Mouse (Mus musculus) heart, embryonic 11.5 days (tissue): ENCODE results near the gene Hnf1a. TPM values are rescaled to one million over a fixed set of nuclear protein-coding genes. Genes with fewer than 3 reads are reported as not detected.

Source experiments
- ATAC-seq: fragments of 200-750 bp; cut with Nextera tagmentation; replicated peaks from 2 replicates; pipeline ENCODE4 v1.8.0; 2017; ENCODE audit warnings: moderate library complexity; ENCODE audit not compliant: insufficient number of reproducible peaks, low FRiP score, low TSS enrichment
- H3K27ac ChIP-seq: fragments of 300-500 bp; sonication (generic); 2 replicates; pipeline ENCODE4 v1.5.1; 2014; ENCODE audit warnings: mild to moderate bottlenecking, low read depth, low read length
- H3K27me3 ChIP-seq: fragments of 300-500 bp; sonication (generic); 2 replicates; pipeline ENCODE4 v1.6.1; 2014; ENCODE audit warnings: mild to moderate bottlenecking, low read length, mixed read lengths; ENCODE audit not compliant: control insufficient read depth, insufficient read depth
- H3K36me3 ChIP-seq: fragments of 300-500 bp; sonication (generic); 2 replicates; pipeline ENCODE4 v1.6.1; 2014; ENCODE audit warnings: mild to moderate bottlenecking, low read length, moderate library complexity, mixed read lengths; ENCODE audit not compliant: control insufficient read depth, insufficient read depth
- H3K4me1 ChIP-seq: fragments of 300-500 bp; sonication (generic); 2 replicates; pipeline ENCODE4 v1.6.1; 2014; ENCODE audit warnings: low read length; ENCODE audit not compliant: control insufficient read depth, insufficient read depth
- H3K4me2 ChIP-seq: fragments of 300-500 bp; sonication (generic); 2 replicates; pipeline ENCODE4 v1.6.1; 2014; ENCODE audit warnings: mild to moderate bottlenecking, moderate library complexity
- H3K4me3 ChIP-seq: fragments of 300-500 bp; sonication (generic); 2 replicates; pipeline ENCODE4 v1.5.1; 2014; ENCODE audit warnings: low read depth, low read length
- H3K9ac ChIP-seq: fragments of 300-500 bp; sonication (generic); 2 replicates; pipeline ENCODE4 v1.6.1; 2014; ENCODE audit warnings: mild to moderate bottlenecking, low read depth, low read length, moderate library complexity
- H3K9me3 ChIP-seq: fragments of 300-500 bp; sonication (generic); replicated peaks from 2 replicates; pipeline ENCODE4 v1.6.1; 2016; ENCODE audit warnings: low read length; ENCODE audit not compliant: control insufficient read depth
- WGBS: fragments of 180-500 bp; shearing (Covaris S2); extraction: QIAGEN DNeasy Blood & Tissue Kit; methylation state at CpG from one replicate; pipeline ENCODE4 v1.1.7; 2014; ENCODE audit not compliant: insufficient replicate concordance; 5-methylcytosine and 5-hydroxymethylcytosine counted together
- polyA plus RNA-seq: library from polyadenylated mRNA; unstranded; fragments of >200 nt; fragmentation: Nextera tagmentation; extraction: Ambion mirVana; gene quantifications from 2 replicates; pipeline ENCODE4 v1.2.1, GENCODE M21; 2014

Gene Hnf1a
- polyA plus RNA-seq, 1 experiment from 2014 or later: not detected

DNA sequence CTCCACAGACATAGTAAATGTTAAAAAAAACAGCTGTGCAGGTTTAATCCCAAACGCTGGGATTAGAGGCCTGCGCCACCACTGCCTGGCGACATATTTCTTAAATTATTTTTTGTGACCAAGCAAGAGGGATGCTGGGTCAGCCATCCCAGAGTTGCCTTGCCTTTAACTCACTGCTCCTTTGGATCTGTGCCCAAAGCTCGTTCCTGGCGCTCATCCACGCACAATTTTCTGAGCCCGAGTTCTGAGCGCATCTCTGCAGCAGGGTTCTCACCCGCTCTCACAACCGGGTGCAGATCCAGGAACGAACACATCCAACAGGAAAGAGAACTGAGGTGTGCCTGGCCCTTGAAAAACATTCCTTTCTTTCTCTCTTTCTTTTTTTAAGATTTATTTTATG is 7.6 kb upstream of the Hnf1a start:
- Histone ChIP-seq H3K27ac (no peak overlapping the region), H3K9me3 (no peaks in the 10 kb centered on the region), H3K4me1 (peaks cover 6% of the 10 kb centered on the region; the same call in 1 of the 2 replicates), H3K36me3 (no peaks in the 10 kb centered on the region), H3K27me3 (no peaks in the 10 kb centered on the region), H3K4me3 (no peak overlapping the region), H3K9ac (no peak overlapping the region), H3K4me2 (no peak overlapping the region)
- ATAC-seq: no peak
- 65% methylated on average over 11 of the region's 11 CpGs for WGBS

DNA sequence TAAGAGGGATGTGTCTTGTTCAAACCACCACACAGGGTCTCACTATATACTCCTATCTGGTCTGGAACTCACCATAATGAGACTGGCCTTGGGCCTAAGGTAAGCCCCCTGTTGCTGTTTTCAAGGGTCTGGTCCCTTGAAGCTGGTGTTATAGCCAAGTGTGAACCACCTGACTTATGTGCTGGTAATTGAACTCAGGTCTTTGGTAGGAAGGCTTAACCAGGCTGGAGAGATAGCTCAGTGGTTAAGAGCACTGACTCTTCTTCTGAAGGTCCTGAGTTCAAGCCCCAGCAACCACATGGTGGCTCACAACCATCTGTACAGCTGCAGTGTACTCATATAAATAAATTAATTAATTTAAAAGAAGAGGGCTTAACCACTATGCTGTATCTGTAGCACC is 6.0 kb upstream of the Hnf1a start:
- Histone ChIP-seq H3K9me3 (no peaks in the 10 kb centered on the region), H3K27ac (no peak overlapping the region), H3K9ac (no peak overlapping the region), H3K27me3 (no peaks in the 10 kb centered on the region), H3K4me3 (no peak overlapping the region), H3K4me1 (peaks cover 6% of the 10 kb centered on the region; the same call in 1 of the 2 replicates), H3K4me2 (no peak overlapping the region), H3K36me3 (no peaks in the 10 kb centered on the region)
- no peak for ATAC-seq

DNA sequence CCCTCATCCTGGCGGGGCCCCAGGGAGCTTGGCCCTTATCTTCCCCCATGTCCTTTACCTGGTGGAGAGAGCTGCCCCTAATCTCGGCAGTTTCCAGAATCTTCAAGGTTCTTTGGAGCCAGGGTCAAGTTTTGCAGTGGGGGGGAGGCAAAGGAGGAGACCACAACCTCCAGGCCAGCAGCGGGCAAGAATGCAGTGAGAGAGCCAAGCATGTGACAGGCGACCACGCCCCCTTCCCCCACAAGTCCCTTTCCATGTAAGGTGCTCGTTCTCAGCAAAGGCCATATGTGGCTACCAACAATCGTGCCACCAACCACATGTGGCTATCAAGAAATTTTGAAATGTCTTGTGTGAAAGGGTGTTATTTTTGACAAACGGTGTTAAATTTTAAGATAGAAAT is 2.2 kb upstream of the Hnf1a start:
- no peak overlapping the region for H3K27ac ChIP-seq
- peaks cover 16% of the 10 kb centered on the region for H3K27me3 ChIP-seq
- ATAC-seq: no peak
- no peaks in the 10 kb centered on the region for H3K4me1 ChIP-seq
- no peak overlapping the region for H3K4me3 ChIP-seq
- no peaks in the 10 kb centered on the region for H3K36me3 ChIP-seq
- H3K4me2 ChIP-seq: no peak overlapping the region
- WGBS: 65% methylated on average over 8 of the region's 8 CpGs
- H3K9me3 ChIP-seq: no peaks in the 10 kb centered on the region
- H3K9ac ChIP-seq: no peak overlapping the region

GRCm38 (mm10) chr5:114972201-114972600 is 1.3 kb upstream of the Hnf1a start:
- H3K4me3 ChIP-seq: no peak overlapping the region
- H3K36me3 ChIP-seq: no peaks in the 10 kb centered on the region
- no peaks in the 10 kb centered on the region for H3K9me3 ChIP-seq
- H3K27ac ChIP-seq: no peak overlapping the region
- H3K9ac ChIP-seq: no peak overlapping the region
- peaks cover 24% of the 10 kb centered on the region for H3K27me3 ChIP-seq
- no peak for ATAC-seq
- H3K4me1 ChIP-seq: no peaks in the 10 kb centered on the region
- no peak overlapping the region for H3K4me2 ChIP-seq
- 78% methylated on average over 9 of the region's 9 CpGs for WGBS

DNA sequence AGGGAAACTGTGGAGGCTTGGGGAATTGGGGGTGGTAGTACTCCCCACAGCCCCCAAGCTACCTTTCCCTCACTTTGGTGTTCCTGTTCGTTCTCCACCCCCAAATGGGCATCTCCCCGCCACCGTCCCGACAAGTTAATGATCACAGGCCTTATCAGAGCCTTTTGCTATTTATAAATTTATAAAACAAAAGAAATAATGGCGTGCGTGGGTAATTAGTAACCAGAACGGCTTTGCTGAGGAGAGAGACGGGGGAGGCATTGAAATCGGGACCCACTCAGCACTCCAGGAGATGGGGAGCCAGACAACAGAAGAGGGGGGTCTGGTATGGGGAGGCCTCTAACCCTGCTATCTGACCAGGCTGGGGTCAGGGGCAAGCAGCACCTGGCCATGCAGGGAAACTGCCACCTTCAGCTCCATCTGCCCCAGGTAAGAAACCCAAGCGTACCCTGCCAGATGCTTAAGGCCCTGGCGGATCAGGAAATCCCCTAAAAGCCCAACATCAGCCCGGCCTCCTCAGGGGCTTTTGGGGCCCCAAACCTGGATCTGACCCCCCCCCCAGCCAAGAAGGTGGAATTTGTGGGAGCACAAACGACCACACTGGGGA is 1.2 kb downstream of the Hnf1a start:
- Histone ChIP-seq H3K27me3 (peaks cover 24% of the 10 kb centered on the region), H3K36me3 (no peaks in the 10 kb centered on the region), H3K4me1 (peaks cover 8% of the 10 kb centered on the region), H3K4me2 (no peak overlapping the region), H3K9me3 (no peaks in the 10 kb centered on the region), H3K27ac (no peak overlapping the region), H3K9ac (no peak overlapping the region), H3K4me3 (no peak overlapping the region)
- ATAC-seq: no peak
- WGBS: 60% methylated on average over 13 of the region's 13 CpGs

DNA sequence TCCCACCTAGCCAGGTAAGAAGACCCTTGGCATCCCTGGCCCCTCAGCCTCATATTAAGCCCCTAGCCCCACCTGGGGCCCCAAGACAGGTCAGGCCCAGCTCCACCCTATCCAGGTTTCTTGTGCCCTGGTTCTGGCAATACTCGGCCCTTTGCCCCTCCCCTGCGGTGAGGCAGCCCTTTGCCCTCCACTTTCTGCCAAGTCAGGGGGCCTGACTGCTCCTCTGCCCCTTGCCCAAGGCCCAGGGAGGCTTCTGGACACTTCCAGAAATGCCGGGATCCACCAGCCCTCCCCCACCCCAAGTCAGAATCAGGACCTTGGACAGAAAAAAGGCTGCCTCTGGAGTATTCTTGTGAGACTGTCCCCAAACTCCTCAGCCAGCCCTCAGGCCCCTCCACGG is 1.8 kb downstream of the Hnf1a start:
- no peak overlapping the region for H3K4me2 ChIP-seq
- H3K27me3 ChIP-seq: peaks cover 24% of the 10 kb centered on the region
- H3K4me3 ChIP-seq: no peak overlapping the region
- H3K36me3 ChIP-seq: no peaks in the 10 kb centered on the region
- H3K4me1 ChIP-seq: peaks cover 12% of the 10 kb centered on the region
- no peaks in the 10 kb centered on the region for H3K9me3 ChIP-seq
- no peak overlapping the region for H3K9ac ChIP-seq
- ATAC-seq: no peak
- 20% methylated on average over 4 of the region's 4 CpGs for WGBS
- no peak overlapping the region for H3K27ac ChIP-seq

DNA sequence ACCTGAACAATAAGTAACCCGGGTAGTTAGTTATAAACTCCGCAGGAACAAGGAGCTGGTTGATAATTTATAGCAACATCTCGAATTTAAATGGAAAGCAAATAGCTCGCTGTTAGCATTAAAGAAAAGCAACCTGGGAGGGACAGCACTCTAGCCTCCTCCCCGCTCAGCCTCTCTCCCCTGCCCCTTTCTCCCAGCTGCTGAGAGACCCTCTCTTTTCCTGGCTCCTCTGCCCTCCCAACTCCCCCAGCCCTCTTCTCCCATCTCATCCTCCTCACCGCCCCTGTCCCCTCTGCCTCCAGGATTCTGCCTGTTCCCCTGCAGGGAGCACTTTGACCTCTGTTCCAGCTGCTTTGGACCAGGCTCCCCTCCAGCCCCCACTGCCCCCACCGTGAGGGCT is 2.2 kb downstream of the Hnf1a start:
- Histone ChIP-seq H3K4me1 (peaks cover 12% of the 10 kb centered on the region), H3K9me3 (no peaks in the 10 kb centered on the region), H3K9ac (no peak overlapping the region), H3K4me3 (no peak overlapping the region), H3K27ac (no peak overlapping the region), H3K27me3 (peaks cover 24% of the 10 kb centered on the region), H3K36me3 (no peaks in the 10 kb centered on the region), H3K4me2 (no peak overlapping the region)
- ATAC-seq: no peak
- WGBS: 25% methylated on average over 7 of the region's 7 CpGs

DNA sequence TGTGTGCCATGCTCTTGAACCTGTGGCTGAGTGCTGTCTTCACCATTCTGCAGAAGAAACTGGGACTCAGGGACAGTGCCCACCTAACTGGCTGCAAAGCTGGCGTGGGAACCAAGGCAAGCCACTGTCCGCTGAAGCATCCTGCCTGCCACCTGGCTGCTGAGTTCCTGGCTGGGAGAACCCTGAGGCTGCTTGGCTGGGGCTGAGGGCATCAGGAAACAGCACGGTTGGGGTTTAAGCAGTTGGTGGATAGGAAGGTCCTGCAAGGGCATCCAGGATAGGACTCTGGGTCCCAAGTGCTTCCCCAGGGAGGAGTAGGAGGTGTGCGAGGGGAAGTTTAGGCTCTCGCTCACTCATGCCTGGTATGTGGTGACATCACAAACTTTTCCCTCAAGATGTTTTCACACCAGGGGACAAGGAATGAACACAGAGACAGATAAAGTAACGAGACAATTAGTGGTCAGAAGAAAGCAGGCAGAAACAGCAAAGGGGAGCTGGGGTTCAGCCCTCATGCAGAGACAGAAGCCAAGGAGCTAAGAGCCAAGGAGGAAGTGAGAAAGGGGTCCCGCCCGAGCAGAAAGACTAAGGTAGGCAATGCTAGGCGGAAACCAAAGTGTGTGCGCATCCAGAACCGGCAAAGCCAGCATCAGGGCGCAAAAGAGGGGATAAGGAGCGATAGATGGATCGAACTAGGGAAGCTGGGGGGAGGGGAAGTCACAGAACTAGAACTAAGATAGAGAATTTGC is 3.2 kb downstream of the Hnf1a start:
- Histone ChIP-seq H3K36me3 (no peaks in the 10 kb centered on the region), H3K4me3 (no peak overlapping the region), H3K9ac (no peak overlapping the region), H3K9me3 (no peaks in the 10 kb centered on the region), H3K27me3 (peaks cover 24% of the 10 kb centered on the region), H3K4me2 (no peak overlapping the region), H3K4me1 (peaks cover 12% of the 10 kb centered on the region), H3K27ac (no peak overlapping the region)
- 26% methylated on average over 14 of the region's 14 CpGs for WGBS
- no peak for ATAC-seq
